Mouse (Mus musculus): ENCODE results near the gene Ghrhr. TPM values are rescaled to one million over a fixed set of nuclear protein-coding genes. Genes with fewer than 3 reads are reported as not detected.
A peak's percentile ranks its signal among the peaks of the same experiment; 100 is the strongest.

Gene Ghrhr
- polyA plus RNA-seq, 1 experiment from 2014 or later: not detected

- Histone ChIP-seq H3K4me2 (no peak overlapping the region), H3K4me1 (replicated peaks) (0 out of 2 replicates have a peak, but pooled peaks cover 5% of the 10 kb centered on the region), H3K4me3 (no peak overlapping the region), H3K9me3 (replicated peaks) (no peaks in the 10 kb centered on the region), H3K9ac (no peak overlapping the region), H3K27ac (ENCODE audit: poor library complexity, severe bottlenecking) (no peak overlapping the region), H3K36me3 (no peaks in the 10 kb centered on the region), H3K27me3 (replicated peaks) (peaks cover 81% of the 10 kb centered on the region)
- 76% methylated on average over 11 of the region's 11 CpGs for WGBS
- ATAC-seq (ENCODE audit: insufficient number of reproducible peaks, low FRiP score): no peak
Measured at GRCm38 (mm10) chr6:55396622-55397041, 20.5 kb downstream of the Ghrhr start.

DNA sequence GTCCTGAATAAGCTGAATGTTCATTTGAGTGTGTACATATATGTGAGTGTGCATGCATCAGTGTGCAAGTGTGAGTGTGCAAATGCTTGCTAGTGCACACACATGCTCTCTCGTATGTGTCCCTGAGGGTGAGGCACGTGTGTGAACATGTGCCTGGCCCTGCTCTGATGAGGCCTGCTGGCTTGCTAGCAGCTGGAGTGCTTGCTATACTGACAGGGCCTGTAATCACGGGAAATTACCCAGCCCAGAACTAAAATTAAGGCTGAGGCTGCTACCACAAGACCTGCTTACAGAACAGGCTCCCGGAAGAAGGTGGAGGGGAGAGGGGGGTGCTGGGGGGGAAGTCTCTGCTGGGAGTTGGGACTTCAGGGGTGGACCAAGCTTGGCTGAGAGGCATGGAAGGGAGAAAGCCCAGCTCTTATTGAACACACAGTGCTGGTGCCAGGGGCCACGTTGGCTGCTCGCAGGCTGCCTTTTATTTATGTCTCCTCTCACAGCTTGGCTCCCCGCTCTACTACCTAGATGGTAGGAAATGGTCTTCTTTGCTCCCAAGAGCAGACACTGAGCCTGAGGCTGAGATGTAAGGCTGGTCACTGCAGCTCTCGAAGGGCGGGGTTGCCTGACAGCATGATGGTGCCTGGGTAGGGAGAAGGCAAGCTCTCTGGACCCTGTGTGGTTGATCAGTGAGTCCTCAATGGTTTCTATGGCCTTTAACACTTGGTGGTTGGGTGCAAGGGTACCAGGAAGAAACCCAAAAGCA, 23.0 kb downstream of the Ghrhr start:
- Histone ChIP-seq H3K4me2 (no peak overlapping the region), H3K9me3 (replicated peaks) (no peaks in the 10 kb centered on the region), H3K27ac (ENCODE audit: poor library complexity, severe bottlenecking) (no peak overlapping the region), H3K4me1 (replicated peaks) (0 out of 2 replicates have a peak, but pooled peaks cover 3% of the 10 kb centered on the region), H3K4me3 (no peak overlapping the region), H3K36me3 (no peaks in the 10 kb centered on the region), H3K27me3 (replicated peaks) (peaks cover 61% of the 10 kb centered on the region), H3K9ac (no peak overlapping the region)
- ATAC-seq (ENCODE audit: insufficient number of reproducible peaks, low FRiP score): no peak
- WGBS: 71% methylated on average over 9 of the region's 9 CpGs

- 0 out of 2 replicates have a peak, but pooled peaks cover 3% of the 10 kb centered on the region for H3K4me1 ChIP-seq (replicated peaks)
- H3K4me3 ChIP-seq: no peak overlapping the region
- peaks cover 52% of the 10 kb centered on the region for H3K27me3 ChIP-seq (replicated peaks)
- ATAC-seq (ENCODE audit: insufficient number of reproducible peaks, low FRiP score): no peak
- no peak overlapping the region for H3K27ac ChIP-seq (ENCODE audit: poor library complexity, severe bottlenecking)
- 60% methylated on average over 5 of the region's 5 CpGs for WGBS
- H3K36me3 ChIP-seq: no peaks in the 10 kb centered on the region
- no peak overlapping the region for H3K4me2 ChIP-seq
- no peak overlapping the region for H3K9ac ChIP-seq
- no peaks in the 10 kb centered on the region for H3K9me3 ChIP-seq (replicated peaks)
Measured at GRCm38 (mm10) chr6:55399910-55400309, 23.8 kb downstream of the Ghrhr start.

DNA sequence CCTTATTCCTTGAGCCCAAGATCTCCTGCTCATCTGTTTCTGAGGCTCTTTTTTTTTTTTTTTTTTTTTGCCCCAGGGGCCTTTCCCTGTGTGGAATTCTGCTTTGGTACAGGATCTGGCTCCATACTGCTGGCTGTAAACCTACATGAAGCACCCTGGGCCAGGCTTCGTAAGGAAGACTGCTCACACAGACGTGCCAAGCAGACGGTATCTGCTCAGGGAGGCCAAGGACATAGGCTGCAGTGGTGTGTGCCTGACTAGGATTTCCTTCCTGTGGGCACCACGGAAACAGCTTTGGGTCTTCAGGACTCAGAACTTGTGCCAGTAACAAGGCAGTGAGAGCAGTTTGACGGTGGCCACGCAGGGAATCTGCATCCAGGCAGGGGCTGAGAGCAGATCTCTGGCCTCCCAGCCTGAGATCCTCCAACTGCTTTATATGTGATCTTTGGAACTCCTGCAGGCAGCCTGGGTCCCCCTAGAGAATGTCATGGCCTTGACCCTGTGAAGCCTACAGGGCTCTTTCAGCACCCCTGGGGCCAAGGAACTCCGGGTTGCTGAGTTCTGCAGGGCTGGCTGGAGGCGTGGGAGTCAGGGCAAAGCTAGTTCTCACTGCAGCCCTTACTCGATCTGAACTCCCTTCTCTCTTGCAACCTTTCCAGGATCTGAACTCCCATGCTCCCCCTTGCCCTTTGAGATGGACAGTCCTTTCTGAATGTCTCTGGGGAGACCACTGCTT, 26.1 kb downstream of the Ghrhr start:
- Histone ChIP-seq H3K27ac (ENCODE audit: poor library complexity, severe bottlenecking) (no peak overlapping the region), H3K9me3 (replicated peaks) (no peaks in the 10 kb centered on the region), H3K4me3 (no peak overlapping the region), H3K4me1 (replicated peaks) (0 out of 2 replicates have a peak, but pooled peaks cover 3% of the 10 kb centered on the region), H3K9ac (no peak overlapping the region), H3K36me3 (no peaks in the 10 kb centered on the region), H3K27me3 (replicated peaks) (peaks cover 29% of the 10 kb centered on the region), H3K4me2 (no peak overlapping the region)
- ATAC-seq (ENCODE audit: insufficient number of reproducible peaks, low FRiP score): no peak
- 61% methylated on average over 9 of the region's 9 CpGs for WGBS

DNA sequence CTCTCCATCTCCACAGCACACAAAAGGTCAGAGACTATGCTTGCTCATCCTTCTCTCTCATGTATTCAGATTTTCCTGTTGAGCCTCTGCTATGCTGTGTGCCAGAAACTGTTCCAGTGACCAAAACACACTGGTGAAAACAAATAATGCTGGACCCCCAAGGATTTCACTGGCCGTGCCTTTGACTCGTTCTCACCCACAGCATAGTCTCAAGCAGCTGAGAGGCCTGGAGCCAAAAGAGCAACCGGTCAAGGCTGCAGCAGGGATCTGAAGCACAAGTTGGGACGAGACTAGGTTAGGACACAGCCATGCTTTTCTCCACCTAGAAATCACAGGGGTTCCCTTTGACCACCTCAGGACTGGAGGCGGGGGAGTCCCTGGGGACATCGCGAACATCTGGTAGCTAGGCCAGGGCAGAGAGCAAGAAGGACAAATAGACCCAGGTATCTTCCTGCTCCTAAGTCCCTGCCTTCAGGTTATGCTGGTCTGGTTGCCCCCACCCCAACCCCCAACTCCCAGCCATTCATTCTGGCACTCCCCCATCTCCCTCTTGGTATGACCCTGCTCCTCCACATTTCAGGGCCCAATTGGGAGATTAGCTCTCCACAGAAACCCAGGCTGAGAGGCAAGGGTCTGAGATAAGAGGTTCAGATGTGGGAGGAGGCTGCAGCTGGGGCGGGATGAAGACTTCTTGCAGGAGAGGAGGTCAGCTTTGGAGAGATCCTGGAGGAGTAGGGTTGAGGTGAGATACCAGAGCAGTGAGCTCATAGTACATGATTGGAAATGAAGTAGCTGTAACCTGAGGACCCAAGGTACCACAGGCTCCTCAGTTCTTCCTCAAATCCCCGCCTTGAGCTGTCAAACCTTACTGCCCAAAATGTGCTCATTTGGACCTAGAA, 27.6 kb downstream of the Ghrhr start:
- H3K4me2 ChIP-seq: no peak overlapping the region
- H3K27me3 ChIP-seq (replicated peaks): peaks cover 15% of the 10 kb centered on the region
- H3K4me3 ChIP-seq: no peak overlapping the region
- ATAC-seq (ENCODE audit: insufficient number of reproducible peaks, low FRiP score): no peak
- H3K4me1 ChIP-seq (replicated peaks): 0 out of 2 replicates have a peak, but pooled peaks cover 7% of the 10 kb centered on the region
- no peaks in the 10 kb centered on the region for H3K36me3 ChIP-seq
- WGBS: 50% methylated on average over 9 of the region's 9 CpGs
- H3K9ac ChIP-seq: no peak overlapping the region
- H3K27ac ChIP-seq (ENCODE audit: poor library complexity, severe bottlenecking): no peak overlapping the region
- no peaks in the 10 kb centered on the region for H3K9me3 ChIP-seq (replicated peaks)

GRCm38 (mm10) chr6:55404421-55404990, 28.4 kb downstream of the Ghrhr start:
- H3K4me1 ChIP-seq (replicated peaks): 0 out of 2 replicates have a peak, but pooled peaks cover 7% of the 10 kb centered on the region
- H3K36me3 ChIP-seq: no peaks in the 10 kb centered on the region
- ATAC-seq (ENCODE audit: insufficient number of reproducible peaks, low FRiP score): no peak
- H3K27ac ChIP-seq (ENCODE audit: poor library complexity, severe bottlenecking): no peak overlapping the region
- no peak overlapping the region for H3K9ac ChIP-seq
- H3K27me3 ChIP-seq (replicated peaks): peaks cover 12% of the 10 kb centered on the region
- H3K4me3 ChIP-seq: no peak overlapping the region
- WGBS: 78% methylated on average over 5 of the region's 5 CpGs
- no peaks in the 10 kb centered on the region for H3K9me3 ChIP-seq (replicated peaks)
- H3K4me2 ChIP-seq: no peak overlapping the region

DNA sequence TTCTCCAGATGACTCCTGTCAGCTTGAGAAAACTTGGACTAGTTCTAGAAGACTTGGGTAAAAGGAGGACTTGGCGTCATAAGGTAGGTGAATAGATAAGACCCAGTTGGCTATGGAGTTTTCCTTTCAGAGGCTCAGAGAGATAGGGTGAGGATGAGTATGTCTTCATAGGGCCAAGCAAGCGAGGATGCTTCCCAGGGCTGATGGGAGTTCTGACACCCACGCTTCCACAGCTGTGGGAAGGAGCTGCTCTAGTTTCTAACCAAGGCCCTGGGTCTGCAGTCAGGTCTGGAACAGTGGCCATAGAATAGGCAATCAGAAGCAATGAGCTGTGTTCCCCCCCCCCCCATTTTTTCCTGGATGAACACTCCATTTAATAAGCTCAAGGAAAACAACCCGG, 31.2 kb downstream of the Ghrhr start:
- Histone ChIP-seq H3K9me3 (replicated peaks) (no peaks in the 10 kb centered on the region), H3K36me3 (no peaks in the 10 kb centered on the region), H3K4me2 (no peak overlapping the region), H3K27ac (ENCODE audit: poor library complexity, severe bottlenecking) (no peak overlapping the region), H3K9ac (no peak overlapping the region), H3K4me3 (no peak overlapping the region), H3K27me3 (replicated peaks) (peaks cover 5% of the 10 kb centered on the region), H3K4me1 (replicated peaks) (peaks cover 22% of the 10 kb centered on the region)
- WGBS: 58% methylated on average over 4 of the region's 4 CpGs
- no peak for ATAC-seq (ENCODE audit: insufficient number of reproducible peaks, low FRiP score)

- Histone ChIP-seq H3K9ac (no peak overlapping the region), H3K9me3 (replicated peaks) (no peaks in the 10 kb centered on the region), H3K27ac (ENCODE audit: poor library complexity, severe bottlenecking) (no peak overlapping the region), H3K36me3 (no peaks in the 10 kb centered on the region), H3K4me3 (no peak overlapping the region), H3K4me1 (replicated peaks) (peaks cover 19% of the 10 kb centered on the region), H3K27me3 (replicated peaks) (peaks cover 7% of the 10 kb centered on the region; the same call in 1 of the 2 replicates), H3K4me2 (no peak overlapping the region)
- no peak for ATAC-seq (ENCODE audit: insufficient number of reproducible peaks, low FRiP score)
- 39% methylated on average over 7 of the region's 7 CpGs for WGBS
Measured at GRCm38 (mm10) chr6:55410119-55410775, 34.2 kb downstream of the Ghrhr start.

DNA sequence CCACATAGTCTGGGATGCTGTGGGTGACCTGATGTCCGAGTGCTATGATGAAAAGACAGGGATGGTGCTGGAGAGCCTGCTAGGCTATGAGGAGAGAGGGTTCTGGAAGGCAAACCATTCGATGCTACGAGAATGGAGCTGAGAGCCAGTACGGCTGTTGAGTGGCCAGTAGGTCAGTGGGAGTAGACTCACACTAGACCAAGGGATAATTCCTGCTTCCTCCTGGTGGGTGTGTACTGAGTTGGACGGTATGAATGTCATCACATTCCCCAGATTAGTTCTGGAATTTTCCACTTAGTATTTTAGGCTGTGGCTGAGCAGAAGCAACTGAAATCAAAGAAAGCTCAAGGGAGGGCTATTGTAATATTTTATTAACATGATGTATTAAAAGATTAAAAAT, 34.9 kb downstream of the Ghrhr start:
- Histone ChIP-seq H3K4me2 (no peak overlapping the region), H3K27me3 (replicated peaks) (peaks cover 7% of the 10 kb centered on the region; the same call in 1 of the 2 replicates), H3K4me1 (replicated peaks) (peaks cover 19% of the 10 kb centered on the region), H3K27ac (ENCODE audit: poor library complexity, severe bottlenecking) (no peak overlapping the region), H3K36me3 (no peaks in the 10 kb centered on the region), H3K9me3 (replicated peaks) (no peaks in the 10 kb centered on the region), H3K9ac (no peak overlapping the region), H3K4me3 (no peak overlapping the region)
- ATAC-seq (ENCODE audit: insufficient number of reproducible peaks, low FRiP score): peak; percentile 39; the same call in 1 of the 2 replicates
- WGBS: 39% methylated on average over 5 of the region's 5 CpGs

GRCm38 (mm10) chr6:55416202-55416601, 40.1 kb downstream of the Ghrhr start:
- H3K9me3 ChIP-seq (replicated peaks): no peaks in the 10 kb centered on the region
- H3K4me3 ChIP-seq: no peak overlapping the region
- no peak overlapping the region for H3K9ac ChIP-seq
- no peak for ATAC-seq (ENCODE audit: insufficient number of reproducible peaks, low FRiP score)
- H3K36me3 ChIP-seq: no peaks in the 10 kb centered on the region
- H3K4me1 ChIP-seq (replicated peaks): peaks cover 6% of the 10 kb centered on the region
- H3K4me2 ChIP-seq: no peak overlapping the region
- H3K27me3 ChIP-seq (replicated peaks): 0 out of 2 replicates have a peak, but pooled peaks cover 6% of the 10 kb centered on the region
- WGBS: 80% methylated on average over 5 of the region's 5 CpGs
- no peak overlapping the region for H3K27ac ChIP-seq (ENCODE audit: poor library complexity, severe bottlenecking)
